Mouse (Mus musculus): ENCODE measurements around the gene Mex3a. TPM values are rescaled to one million over a fixed set of nuclear protein-coding genes. Genes with fewer than 3 reads are reported as not detected.
A peak's percentile ranks its signal among the peaks of the same experiment; 100 is the strongest.

Mex3a gene
- polyA plus RNA-seq, 1 experiment from 2014 or later: 43.5 TPM

GRCm38 (mm10) chr3:88585769-88586168 is 53.6 kb downstream of the Mex3a start:
- DNase-seq (ENCODE audit: low spot score) (no peak), ATAC-seq (ENCODE audit: insufficient number of reproducible peaks, low FRiP score, low TSS enrichment, low read depth) (no peak)
- WGBS: 94% methylated on average over 6 of the region's 6 CpGs
- H3K4me1 ChIP-seq (ENCODE audit: control insufficient read depth, insufficient read depth, low read length): no peaks in the 10 kb centered on the region
- H3K9me3 ChIP-seq (ENCODE audit: control insufficient read depth, low read length): no peaks in the 10 kb centered on the region
- no peak overlapping the region for H3K4me3 ChIP-seq (ENCODE audit: low read depth, low read length)
- H3K4me2 ChIP-seq (ENCODE audit: low read depth, severe bottlenecking): no peak overlapping the region
- no peaks in the 10 kb centered on the region for H3K27me3 ChIP-seq (ENCODE audit: control insufficient read depth, insufficient read depth, low read length)
- peaks cover 36% of the 10 kb centered on the region for H3K36me3 ChIP-seq (ENCODE audit: control insufficient read depth, insufficient read depth, low read length)
- no peak overlapping the region for H3K9ac ChIP-seq (ENCODE audit: low read length)
- H3K27ac ChIP-seq (replicated peaks; ENCODE audit: low read depth, low read length): no peak overlapping the region

GRCm38 (mm10) chr3:88586640-88587039 is 54.4 kb downstream of the Mex3a start:
- no peak for DNase-seq (ENCODE audit: low spot score)
- Histone ChIP-seq H3K9me3 (ENCODE audit: control insufficient read depth, low read length) (no peaks in the 10 kb centered on the region), H3K9ac (ENCODE audit: low read length) (no peak overlapping the region), H3K4me2 (ENCODE audit: low read depth, severe bottlenecking) (no peak overlapping the region), H3K4me3 (ENCODE audit: low read depth, low read length) (no peak overlapping the region), H3K27ac (replicated peaks; ENCODE audit: low read depth, low read length) (no peak overlapping the region), H3K4me1 (ENCODE audit: control insufficient read depth, insufficient read depth, low read length) (no peaks in the 10 kb centered on the region), H3K36me3 (ENCODE audit: control insufficient read depth, insufficient read depth, low read length) (peaks cover 32% of the 10 kb centered on the region), H3K27me3 (ENCODE audit: control insufficient read depth, insufficient read depth, low read length) (no peaks in the 10 kb centered on the region)
- 94% methylated on average over 5 of the region's 5 CpGs for WGBS
- no peak for ATAC-seq (ENCODE audit: insufficient number of reproducible peaks, low FRiP score, low TSS enrichment, low read depth)

- Histone ChIP-seq H3K9ac (ENCODE audit: low read length) (0 out of 2 replicates have a peak overlapping the region, but pooled peaks have one; percentile 17), H3K4me2 (ENCODE audit: low read depth, severe bottlenecking) (no peak overlapping the region), H3K36me3 (ENCODE audit: control insufficient read depth, insufficient read depth, low read length) (peaks cover 28% of the 10 kb centered on the region), H3K9me3 (ENCODE audit: control insufficient read depth, low read length) (no peaks in the 10 kb centered on the region), H3K27ac (replicated peaks; ENCODE audit: low read depth, low read length) (peak overlapping the region; percentile 43; the same call in 1 of the 2 replicates), H3K4me3 (ENCODE audit: low read depth, low read length) (no peak overlapping the region), H3K4me1 (ENCODE audit: control insufficient read depth, insufficient read depth, low read length) (no peaks in the 10 kb centered on the region), H3K27me3 (ENCODE audit: control insufficient read depth, insufficient read depth, low read length) (no peaks in the 10 kb centered on the region)
- ATAC-seq (ENCODE audit: insufficient number of reproducible peaks, low FRiP score, low TSS enrichment, low read depth) (no peak), DNase-seq (ENCODE audit: low spot score) (peak; percentile 30)
- 26% methylated on average over 5 of the region's 5 CpGs for WGBS
Observed at GRCm38 (mm10) chr3:88590246-88590645, 58.1 kb downstream of the Mex3a start.

MicroRNAs encoded within 50 kb of the gene (microRNA counts, 519-probe panel; counts per million panel counts)
- microRNA mmu-miR-1905: not detected

Small RNA genes lying within 50 kb of the gene (microRNA-seq; reads per million reads assigned to microRNA genes)
- not detected for gene Mir1905

Other genes starting within 250 kb of the Mex3a start
- 0.37 and 0.59 TPM in 2 replicates for gene Gm38392, start 245.2 kb upstream of the Mex3a start, polyA plus RNA-seq (2014; fragmentation: Nextera tagmentation; extraction: Ambion mirVana)
- gene Tsacc, start 235.4 kb upstream of the Mex3a start, polyA plus RNA-seq (2014; fragmentation: Nextera tagmentation; extraction: Ambion mirVana): 11.9 TPM in 2 replicates
- 764 and 785 TPM in 2 replicates for gene Cct3, start 235.3 kb upstream of the Mex3a start, polyA plus RNA-seq (2014; fragmentation: Nextera tagmentation; extraction: Ambion mirVana)
- 90.5 and 100 TPM in 2 replicates for gene Glmp, start 207.4 kb upstream of the Mex3a start, polyA plus RNA-seq (2014; fragmentation: Nextera tagmentation; extraction: Ambion mirVana)
- gene Tmem79, start 196.2 kb upstream of the Mex3a start, polyA plus RNA-seq (2014; fragmentation: Nextera tagmentation; extraction: Ambion mirVana): 1.8 and 3.3 TPM in 2 replicates
- 44.9 and 49.0 TPM in 2 replicates for gene Smg5, start 196.1 kb upstream of the Mex3a start, polyA plus RNA-seq (2014; fragmentation: Nextera tagmentation; extraction: Ambion mirVana)
- 1.1 and 1.8 TPM in 2 replicates for gene Paqr6, start 167.8 kb upstream of the Mex3a start, polyA plus RNA-seq (2014; fragmentation: Nextera tagmentation; extraction: Ambion mirVana)
- gene Bglap3, start 159.7 kb upstream of the Mex3a start, polyA plus RNA-seq (2014; fragmentation: Nextera tagmentation; extraction: Ambion mirVana): not detected in 2 replicates
- not detected in 2 replicates for gene Bglap2, start 153.7 kb upstream of the Mex3a start, polyA plus RNA-seq (2014; fragmentation: Nextera tagmentation; extraction: Ambion mirVana)
- not detected in 2 replicates for gene Bglap, start 147.9 kb upstream of the Mex3a start, polyA plus RNA-seq (2014; fragmentation: Nextera tagmentation; extraction: Ambion mirVana)
- 174 and 185 TPM in 2 replicates for gene Pmf1, start 122.1 kb upstream of the Mex3a start, polyA plus RNA-seq (2014; fragmentation: Nextera tagmentation; extraction: Ambion mirVana)
- 17.7 and 18.9 TPM in 2 replicates for gene Slc25a44, start 107.3 kb upstream of the Mex3a start, polyA plus RNA-seq (2014; fragmentation: Nextera tagmentation; extraction: Ambion mirVana)
- gene Sema4a, start 71.2 kb upstream of the Mex3a start, polyA plus RNA-seq (2014; fragmentation: Nextera tagmentation; extraction: Ambion mirVana): 5.4 and 5.7 TPM in 2 replicates
- 20.3 and 20.4 TPM in 2 replicates for gene Lmna, start 22.4 kb upstream of the Mex3a start, polyA plus RNA-seq (2014; fragmentation: Nextera tagmentation; extraction: Ambion mirVana)
- 2.4 and 3.1 TPM in 2 replicates for gene Rab25, start 15.9 kb downstream of the Mex3a start, polyA plus RNA-seq (2014; fragmentation: Nextera tagmentation; extraction: Ambion mirVana)
- 78.9 and 89.3 TPM in 2 replicates for gene Lamtor2, start 20.7 kb downstream of the Mex3a start, polyA plus RNA-seq (2014; fragmentation: Nextera tagmentation; extraction: Ambion mirVana)
- gene Ubqln4, start 21.4 kb downstream of the Mex3a start, polyA plus RNA-seq (2014; fragmentation: Nextera tagmentation; extraction: Ambion mirVana): 80.1 and 85.3 TPM in 2 replicates
- gene Ssr2, start 43.5 kb downstream of the Mex3a start, polyA plus RNA-seq (2014; fragmentation: Nextera tagmentation; extraction: Ambion mirVana): 220 and 233 TPM in 2 replicates
- gene Arhgef2, start 73.6 kb downstream of the Mex3a start, polyA plus RNA-seq (2014; fragmentation: Nextera tagmentation; extraction: Ambion mirVana): 132 and 134 TPM in 2 replicates
- gene Rxfp4, start 120.7 kb downstream of the Mex3a start, polyA plus RNA-seq (2014; fragmentation: Nextera tagmentation; extraction: Ambion mirVana): not detected in 2 replicates
- 110 and 122 TPM in 2 replicates for gene Khdc4, start 153.4 kb downstream of the Mex3a start, polyA plus RNA-seq (2014; fragmentation: Nextera tagmentation; extraction: Ambion mirVana)
- 28.8 and 36.0 TPM in 2 replicates for gene Rit1, start 184.4 kb downstream of the Mex3a start, polyA plus RNA-seq (2014; fragmentation: Nextera tagmentation; extraction: Ambion mirVana)
- 28.7 and 31.0 TPM in 2 replicates for gene Syt11, start 242.8 kb downstream of the Mex3a start, polyA plus RNA-seq (2014; fragmentation: Nextera tagmentation; extraction: Ambion mirVana)